Mouse (Mus musculus) cerebellum, adult 11-12 months (tissue): ENCODE results near the gene H3f3b.
A peak's percentile ranks its signal among the peaks of the same experiment; 100 is the strongest.

ENCODE experiments used
- DNase-seq: peaks from one replicate; pipeline ENCODE4 v3.0.0; 2022

Gene H3f3b

DNA sequence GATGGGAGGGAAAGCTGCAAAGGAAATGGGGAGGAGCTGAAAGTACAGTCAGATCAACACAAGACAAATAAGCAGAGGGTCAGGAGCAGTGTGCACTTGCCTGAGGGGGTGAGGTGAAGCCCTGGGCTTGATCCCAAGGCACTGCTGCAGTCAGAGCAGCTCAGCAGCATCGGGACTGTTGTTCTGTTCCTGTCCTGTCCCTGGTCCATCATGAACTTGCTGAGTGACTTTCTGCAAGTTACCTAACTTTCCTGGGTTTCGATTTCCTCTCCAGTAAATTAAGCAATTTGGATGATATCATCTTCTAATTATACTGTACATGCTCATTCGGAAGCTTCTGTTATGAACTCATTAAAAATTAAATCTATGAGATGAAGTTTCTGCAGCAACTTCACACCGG is at the start of gene H3f3b:
Gene H3f3b, minus strand, starts transcription at position 207 of the 400 bp plus-strand sequence.
- DNase-seq = no peak

DNA sequence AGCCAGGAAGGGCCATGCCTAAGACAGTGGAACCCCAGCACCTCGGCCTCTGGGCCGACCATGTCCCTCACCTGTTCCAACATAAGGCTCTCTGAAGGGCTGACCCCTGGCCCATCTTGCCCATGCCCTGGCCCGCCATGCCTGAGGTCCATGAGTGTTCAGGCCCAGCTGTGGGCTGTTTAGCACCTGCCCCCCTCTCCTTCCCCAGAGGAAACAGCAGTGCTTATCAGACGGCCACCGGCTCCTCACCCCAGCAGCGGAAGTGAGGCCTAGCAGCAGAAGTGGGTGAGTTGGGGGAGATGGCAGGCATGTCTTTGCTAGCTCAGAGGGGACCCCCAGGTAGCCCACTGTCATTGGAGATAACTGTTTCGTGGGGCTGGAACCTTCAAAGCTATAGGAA is 49.1 kb upstream of the H3f3b start:
- peak; percentile 45 for DNase-seq

DNA sequence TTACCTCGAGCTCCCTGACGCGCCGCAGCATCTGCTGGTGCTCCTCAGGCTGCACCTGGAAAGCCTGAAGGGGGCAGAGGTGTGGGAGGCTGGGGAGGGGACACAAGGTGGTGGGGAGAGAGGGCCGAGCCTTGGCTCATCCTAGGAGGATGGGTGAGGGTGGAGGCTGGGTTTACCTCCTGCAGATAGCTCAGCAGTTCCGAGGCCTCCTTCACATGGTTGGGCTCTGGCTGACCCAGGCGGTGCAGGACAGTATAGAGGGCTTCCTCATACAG is 48.4 kb upstream of the H3f3b start:
- DNase-seq = peak; percentile 38

- peak; percentile 43 for DNase-seq
These were observed 47.9 kb upstream of the H3f3b start for GRCm38 (mm10) chr11:116075539-116076265.

- no peak for DNase-seq
These were observed 46.8 kb upstream of the H3f3b start for GRCm38 (mm10) chr11:116074436-116074991.

GRCm38 (mm10) chr11:116072608-116073007 is 44.8 kb upstream of the H3f3b start:
- no peak for DNase-seq

- DNase-seq = no peak
These were observed 43.7 kb upstream of the H3f3b start for GRCm38 (mm10) chr11:116071510-116071909.

DNA sequence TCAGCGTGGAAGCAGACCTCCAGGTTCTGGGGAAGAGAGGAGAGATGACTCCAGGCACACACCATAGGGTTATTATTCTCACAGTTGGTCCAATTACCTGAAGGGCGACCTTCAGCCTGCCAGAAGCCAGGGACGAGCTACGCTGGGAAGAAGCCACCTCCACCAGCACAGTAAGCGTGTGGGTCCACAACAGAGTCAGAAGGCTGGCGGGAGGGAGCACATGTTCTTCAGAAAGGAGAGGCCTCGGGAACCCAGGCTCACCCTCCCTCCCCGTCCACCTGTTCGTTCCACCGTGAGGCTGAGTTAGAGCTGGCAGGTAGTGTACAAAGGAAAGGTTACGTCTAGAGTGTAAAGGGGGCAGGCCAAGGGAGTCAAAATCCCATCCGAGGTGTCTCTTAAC is 37.6 kb upstream of the H3f3b start:
- DNase-seq = peak; percentile 67

GRCm38 (mm10) chr11:116064187-116064867 is 36.6 kb upstream of the H3f3b start:
- DNase-seq = peak; percentile 76

DNA sequence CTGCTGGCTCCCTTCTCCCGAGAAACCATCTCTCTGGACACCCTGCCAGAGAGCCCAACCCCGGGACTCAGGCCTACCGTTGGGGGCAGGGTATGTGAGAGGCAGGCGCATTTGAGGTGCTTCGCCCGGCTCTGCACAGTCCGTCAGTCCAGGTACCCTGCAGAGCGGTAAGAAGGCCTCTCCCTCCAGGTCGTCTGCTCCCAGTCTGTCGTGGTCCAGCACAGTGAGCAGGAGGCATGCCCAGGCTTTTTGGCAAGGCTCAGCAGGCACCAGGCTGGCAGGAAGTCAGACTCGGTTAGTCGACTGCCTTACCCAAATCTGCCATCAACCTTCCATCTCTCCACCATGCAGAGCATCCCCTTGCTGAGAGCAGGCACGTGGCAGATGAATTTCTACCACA is 35.8 kb upstream of the H3f3b start:
- DNase-seq = peak; percentile 99

- DNase-seq = peak; percentile 81
These were observed 34.8 kb upstream of the H3f3b start for GRCm38 (mm10) chr11:116062521-116062920.

DNA sequence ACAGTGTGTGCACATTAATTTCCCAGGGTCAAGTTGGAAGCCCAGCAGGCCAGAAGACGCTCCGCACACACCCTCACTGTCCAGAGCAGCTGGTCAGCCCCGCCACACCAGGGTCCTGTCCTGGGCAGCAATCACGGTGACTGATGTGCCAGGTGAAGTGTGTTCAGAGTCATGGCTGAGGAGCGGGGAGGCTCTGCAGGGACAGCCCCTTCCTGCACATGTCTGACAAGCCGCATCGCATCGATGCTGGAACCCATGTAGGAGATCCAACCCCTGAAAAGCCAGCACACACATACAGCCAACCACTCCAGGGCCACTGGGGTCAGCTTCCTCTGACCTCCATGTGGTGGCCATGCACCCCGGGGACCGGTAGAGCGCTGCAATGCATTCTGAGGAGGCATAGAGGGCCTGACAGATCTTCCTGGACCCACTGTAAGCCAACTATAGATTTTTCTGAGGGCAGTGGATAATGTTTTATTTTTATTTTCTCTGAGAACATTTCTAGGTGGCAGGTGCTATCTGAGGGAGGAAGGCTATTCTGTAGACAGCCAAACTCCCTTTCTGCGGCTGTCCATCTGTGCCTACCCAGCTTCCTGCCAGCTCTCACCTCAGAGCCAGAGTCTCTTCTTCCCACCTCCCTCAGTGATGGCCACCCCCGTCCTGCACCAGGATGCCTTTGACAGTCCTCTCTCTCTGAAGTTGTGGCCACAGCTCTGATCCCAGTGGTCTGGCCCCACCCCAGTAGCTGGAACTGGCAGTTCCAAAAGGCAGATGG is 34.1 kb upstream of the H3f3b start:
- DNase-seq = peak; percentile 91

DNA sequence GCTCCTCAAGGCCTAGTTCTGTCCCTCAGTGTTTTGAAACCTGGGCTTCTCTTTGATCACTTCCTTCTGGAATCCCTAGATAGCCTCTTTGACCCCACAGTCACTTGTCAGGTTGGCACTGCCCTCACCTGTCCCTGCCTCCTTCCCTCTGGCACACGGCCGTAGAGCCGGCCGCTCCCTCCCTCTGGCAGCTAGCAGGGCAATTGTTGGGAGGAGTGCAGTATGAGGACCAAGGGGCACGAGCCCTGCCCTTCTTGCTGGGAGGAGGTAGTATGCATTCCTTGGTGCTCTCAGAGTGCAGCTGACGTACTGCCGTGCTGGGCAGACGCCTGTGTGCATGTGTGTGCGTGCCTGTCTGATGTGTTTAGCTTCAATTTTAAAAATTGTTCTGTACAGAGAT is 32.8 kb upstream of the H3f3b start:
- peak; percentile 76 for DNase-seq

GRCm38 (mm10) chr11:116059691-116060025 is 31.9 kb upstream of the H3f3b start:
- DNase-seq = peak; percentile 63

DNA sequence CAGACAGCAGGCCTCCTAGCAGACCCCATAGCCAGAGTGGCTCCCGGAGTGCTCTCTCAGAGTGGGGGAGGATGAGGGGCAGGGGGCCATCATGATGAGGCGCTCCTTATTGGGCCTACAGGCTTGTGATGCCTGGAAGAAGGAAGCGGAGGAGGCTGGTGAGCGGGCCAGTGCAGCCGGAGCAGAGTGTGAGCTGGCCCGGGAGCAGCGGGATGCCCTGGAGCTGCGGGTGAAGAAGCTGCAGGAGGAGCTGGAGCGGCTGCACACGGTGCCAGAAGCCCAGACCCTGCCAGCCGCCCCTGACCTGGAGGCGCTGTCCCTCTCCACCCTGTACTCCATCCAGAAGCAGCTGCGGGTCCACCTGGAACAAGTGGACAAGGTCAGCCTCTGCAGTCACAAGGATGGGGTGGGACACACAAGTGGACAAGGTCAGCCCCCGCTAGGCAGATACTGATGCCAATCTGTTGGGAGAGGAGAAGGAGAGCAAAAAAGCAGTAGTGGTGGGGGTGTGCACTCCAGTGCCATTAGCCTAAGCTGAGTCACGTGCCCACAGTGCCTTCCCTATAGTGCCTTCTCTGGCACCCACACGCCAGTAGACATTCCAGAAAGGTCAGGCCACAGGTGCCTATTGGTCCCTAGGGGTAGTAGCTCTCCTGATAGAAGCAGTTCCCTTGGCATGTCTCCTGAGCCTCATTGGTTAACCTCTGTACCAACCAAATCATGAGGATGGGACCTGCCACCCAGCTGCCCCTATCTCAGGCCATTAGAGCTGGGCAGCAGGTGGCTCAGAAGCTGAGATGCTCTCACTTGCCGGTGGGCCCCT is 31.3 kb upstream of the H3f3b start:
- peak; percentile 67 for DNase-seq

DNA sequence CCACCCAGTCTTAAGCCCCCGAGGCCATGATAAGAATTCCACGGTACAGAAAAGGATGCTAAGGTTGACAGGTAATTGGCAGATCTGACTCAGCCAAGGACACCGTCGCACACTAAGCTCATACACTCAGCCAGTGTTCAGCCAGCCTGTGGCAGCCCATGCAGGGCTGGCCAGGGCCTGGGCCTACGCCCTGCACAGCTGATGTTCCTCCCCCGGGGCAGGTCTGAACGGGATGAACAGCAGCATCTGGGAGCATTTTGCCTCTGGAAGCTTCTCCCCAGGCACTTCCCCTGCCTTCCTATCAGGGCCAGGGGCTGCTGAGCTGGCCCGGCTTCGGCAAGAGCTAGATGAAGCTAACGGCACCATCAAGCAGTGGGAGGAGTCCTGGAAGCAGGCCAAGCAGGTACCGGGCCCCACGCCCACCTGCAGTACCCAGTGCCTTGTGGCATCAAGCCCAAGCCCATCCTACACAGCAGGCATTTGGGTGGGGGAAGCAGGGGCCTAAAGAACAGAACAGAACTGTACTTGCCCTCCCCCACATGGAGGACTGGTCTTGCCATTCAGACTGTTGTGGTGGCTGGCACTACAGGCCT is 30.4 kb upstream of the H3f3b start:
- peak; percentile 75 for DNase-seq

DNA sequence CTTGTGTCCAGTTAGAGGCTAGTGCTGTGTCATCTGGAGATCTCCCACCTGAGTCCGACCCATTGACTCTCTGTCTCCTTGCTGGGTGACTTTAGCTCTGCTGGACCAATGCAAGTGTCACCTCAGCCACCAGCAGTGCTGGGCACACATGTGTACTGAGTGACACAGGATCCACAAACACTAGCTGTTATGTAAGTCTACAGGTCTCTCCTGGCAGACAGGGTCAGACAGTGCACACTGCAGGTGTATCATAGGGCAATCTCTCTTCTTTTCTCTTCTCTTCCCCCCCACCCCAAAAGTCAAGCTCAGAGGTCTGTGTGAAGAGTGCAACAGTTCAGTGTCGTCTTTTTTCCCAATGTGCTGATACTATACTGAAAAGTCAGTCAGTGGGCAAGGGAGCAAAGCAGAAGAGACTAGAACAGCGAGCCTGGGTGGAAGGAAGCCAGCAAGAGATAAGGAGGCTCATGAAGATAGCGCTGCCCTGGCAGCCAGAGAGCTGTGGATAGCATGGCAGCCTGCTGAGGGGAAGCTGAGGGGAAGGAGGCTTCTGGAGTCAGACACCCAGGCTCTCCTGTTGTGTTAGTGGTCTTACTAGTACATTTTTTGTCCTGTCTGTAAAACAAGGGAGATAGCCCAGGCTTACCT is 29.6 kb upstream of the H3f3b start:
- no peak for DNase-seq

DNA sequence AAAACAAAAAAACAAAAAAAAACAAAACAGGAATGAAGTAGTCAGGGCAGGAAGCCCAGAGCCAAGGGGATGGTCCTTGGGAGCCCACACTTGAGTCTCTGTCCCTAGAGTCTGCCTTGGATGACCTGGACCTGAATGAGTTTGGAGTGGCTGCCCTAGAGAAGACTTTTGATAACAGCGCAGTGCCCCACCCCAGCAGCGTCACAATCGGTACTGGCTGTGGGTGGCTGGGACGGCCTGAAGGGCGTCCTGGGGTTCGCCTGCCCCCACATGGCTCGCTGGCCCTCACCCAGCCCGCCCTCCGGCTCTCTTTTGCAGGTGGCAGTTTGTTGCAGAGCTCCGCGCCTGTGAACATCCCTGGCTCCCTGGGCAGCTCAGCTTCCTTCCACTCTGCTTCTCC is 28.1 kb upstream of the H3f3b start:
- DNase-seq = peak; percentile 28

GRCm38 (mm10) chr11:116053510-116054229 is 25.9 kb upstream of the H3f3b start:
- DNase-seq = peak; percentile 27

- DNase-seq = no peak
These were observed 22.4 kb upstream of the H3f3b start for GRCm38 (mm10) chr11:116050196-116050595.

DNA sequence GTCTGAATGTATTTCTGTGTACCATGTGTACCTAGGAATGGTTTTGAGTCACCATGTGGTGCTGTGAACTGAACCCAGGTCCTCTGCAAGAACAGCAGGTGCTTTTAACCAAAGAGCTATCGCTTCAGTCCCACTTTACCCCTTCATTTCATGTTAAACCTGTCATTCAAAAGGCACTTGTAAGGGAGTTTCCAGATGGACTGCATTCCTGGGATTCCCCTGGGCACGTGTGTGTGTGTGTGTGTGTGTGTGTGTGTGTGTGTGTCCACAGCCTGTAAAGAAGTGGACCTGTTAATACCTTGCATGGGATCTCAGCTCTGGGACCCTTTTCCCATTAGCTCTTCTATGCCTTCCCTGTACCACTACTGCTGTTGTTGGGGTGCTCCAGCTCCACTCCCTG is 21.8 kb upstream of the H3f3b start:
- no peak for DNase-seq
